Mouse (Mus musculus) MEL (cell line): ENCODE measurements around the gene Optn. TPM values are rescaled to one million over a fixed set of nuclear protein-coding genes. Genes with fewer than 3 reads are reported as not detected.

Experiments
- DNase-seq: peaks from one replicate; pipeline ENCODE4 v3.0.0; 2011; ENCODE audit warnings: low read depth, low spot score
- H3K27ac ChIP-seq: 2 replicates; pipeline ENCODE4 v1.5.1; 2012; ENCODE audit warnings: low read depth, mild to moderate bottlenecking, control low read depth, low read length, moderate library complexity; ENCODE audit not compliant: control insufficient read depth
- H3K27me3 ChIP-seq, 2 experiments: fragments of 150-350 bp in 1 of 2; sonication (generic) in 1 of 2; 2 replicates each; pipeline ENCODE4 v1.6.1; 2012; ENCODE audit warnings: low read length in 2 of 2, mild to moderate bottlenecking in 2 of 2, improper control_type of control experiment in 1 of 2, moderate library complexity in 1 of 2; ENCODE audit not compliant: insufficient read depth in 2 of 2, control insufficient read depth in 1 of 2
- H3K36me3 ChIP-seq, 2 experiments: 2 replicates each; pipeline ENCODE4 v1.6.1; 2012 to 2014; ENCODE audit warnings: low read length in 2 of 2, improper control_type of control experiment in 1 of 2, inconsistent platforms in 1 of 2, mild to moderate bottlenecking in 1 of 2; ENCODE audit not compliant: insufficient read depth in 2 of 2, control insufficient read depth in 1 of 2
- H3K4me1 ChIP-seq, 2 experiments: fragments of 150-350 bp in 1 of 2; sonication (generic) in 1 of 2; 2 replicates each; pipeline ENCODE4 v1.6.1; 2012; ENCODE audit warnings: low read length in 2 of 2, improper control_type of control experiment in 1 of 2, mild to moderate bottlenecking in 1 of 2; ENCODE audit not compliant: insufficient read depth in 2 of 2, control insufficient read depth in 1 of 2
- H3K4me3 ChIP-seq, 2 experiments: fragments of 150-350 bp in 1 of 2; sonication (generic) in 1 of 2; 2 replicates each; pipeline ENCODE4 v1.5.1; 2012; ENCODE audit warnings: low read depth in 2 of 2, low read length in 2 of 2, mild to moderate bottlenecking in 2 of 2, moderate library complexity in 2 of 2, control low read depth in 1 of 2, improper control_type of control experiment in 1 of 2; ENCODE audit not compliant: control insufficient read depth in 1 of 2, insufficient read depth in 1 of 2
- H3K79me2 ChIP-seq: 2 replicates; pipeline ENCODE4 v1.6.1; 2012; ENCODE audit warnings: mild to moderate bottlenecking, low read length, moderate library complexity; ENCODE audit not compliant: control insufficient read depth, poor library complexity, insufficient read depth
- H3K9ac ChIP-seq: 2 replicates; pipeline ENCODE4 v1.6.1; 2012; ENCODE audit warnings: low read depth, mild to moderate bottlenecking, control low read depth, low read length, moderate library complexity; ENCODE audit not compliant: control insufficient read depth, poor library complexity, severe bottlenecking
- H3K9me3 ChIP-seq: fragments of 150-350 bp; sonication (generic); replicated peaks from 2 replicates; pipeline ENCODE4 v1.6.1; 2012; ENCODE audit warnings: mild to moderate bottlenecking, low read length, improper control_type of control experiment, moderate library complexity; ENCODE audit not compliant: insufficient read depth
- CHD1 ChIP-seq: IDR thresholded peaks from 2 replicates; pipeline ENCODE4 v1.6.1; 2012; ENCODE audit warnings: low read depth, mild to moderate bottlenecking, inconsistent platforms, low read length, improper control_type of control experiment
- CTCF ChIP-seq, 3 experiments: IDR thresholded peaks in 2 of 3; conservative IDR thresholded peaks in 1 of 3; 2 replicates each; pipeline ENCODE4 v1.5.1; 2011 to 2012; ENCODE audit warnings: low read length in 3 of 3, low read depth in 2 of 3, mild to moderate bottlenecking in 2 of 3, improper control_type of control experiment in 1 of 3, inconsistent platforms in 1 of 3, mixed read lengths in 1 of 3, moderate library complexity in 1 of 3; ENCODE audit not compliant: control insufficient read depth in 1 of 3, insufficient read depth in 1 of 3, poor library complexity in 1 of 3, severe bottlenecking in 1 of 3
- E2F4 ChIP-seq: IDR thresholded peaks from 2 replicates; pipeline ENCODE4 v1.6.1; 2011; ENCODE audit warnings: low read depth, low read length, improper control_type of control experiment, borderline replicate concordance
- ELF1 ChIP-seq: IDR thresholded peaks from 2 replicates; pipeline ENCODE4 v1.6.1; 2014; ENCODE audit warnings: low read depth, mild to moderate bottlenecking, inconsistent platforms, low read length, improper control_type of control experiment, moderate library complexity
- EP300 ChIP-seq, 2 experiments: IDR thresholded peaks; 2 replicates each; pipeline ENCODE4 v1.6.1; 2011; ENCODE audit warnings: improper control_type of control experiment in 2 of 2, low read length in 2 of 2, low read depth in 1 of 2, mild to moderate bottlenecking in 1 of 2
- ETS1 ChIP-seq: IDR thresholded peaks from 2 replicates; pipeline ENCODE4 v1.6.1; 2012; ENCODE audit warnings: low read depth, mild to moderate bottlenecking, inconsistent platforms, low read length, improper control_type of control experiment, moderate library complexity
- GATA1 ChIP-seq: IDR thresholded peaks from 2 replicates; pipeline ENCODE4 v1.6.1; 2011; ENCODE audit warnings: low read depth, low read length, improper control_type of control experiment
- HCFC1 ChIP-seq: IDR thresholded peaks from 2 replicates; pipeline ENCODE4 v1.6.1; 2012; ENCODE audit warnings: low read depth, mild to moderate bottlenecking, inconsistent platforms, low read length, improper control_type of control experiment, moderate library complexity
- MAX ChIP-seq: IDR thresholded peaks from 2 replicates; pipeline ENCODE4 v1.6.1; 2011; ENCODE audit warnings: low read length, improper control_type of control experiment
- MAZ ChIP-seq: IDR thresholded peaks from 2 replicates; pipeline ENCODE4 v1.6.1; 2012; ENCODE audit warnings: low read depth, mild to moderate bottlenecking, inconsistent platforms, low read length, improper control_type of control experiment
- MEF2A ChIP-seq: IDR thresholded peaks from 2 replicates; pipeline ENCODE4 v1.6.1; 2014; ENCODE audit warnings: low read depth, mild to moderate bottlenecking, inconsistent platforms, low read length, improper control_type of control experiment; ENCODE audit not compliant: poor library complexity, insufficient replicate concordance, severe bottlenecking; ENCODE audit errors: extremely low read depth
- MXI1 ChIP-seq: IDR thresholded peaks from 2 replicates; pipeline ENCODE4 v1.6.1; 2011; ENCODE audit warnings: mild to moderate bottlenecking, low read depth, low read length, improper control_type of control experiment
- MYB ChIP-seq: IDR thresholded peaks from 2 replicates; pipeline ENCODE4 v1.6.1; 2011; ENCODE audit warnings: mild to moderate bottlenecking, low read depth, low read length, improper control_type of control experiment
- NELFE ChIP-seq: IDR thresholded peaks from 2 replicates; pipeline ENCODE4 v1.6.1; 2011; ENCODE audit warnings: low read depth, low read length, improper control_type of control experiment
- NRF1 ChIP-seq: IDR thresholded peaks from 2 replicates; pipeline ENCODE4 v1.6.1; 2014; ENCODE audit warnings: low read depth, mild to moderate bottlenecking, inconsistent platforms, low read length, improper control_type of control experiment, moderate library complexity; ENCODE audit not compliant: poor library complexity, insufficient read depth, severe bottlenecking
- POLR2A ChIP-seq, 2 experiments: IDR thresholded peaks; 2 replicates each; pipeline ENCODE4 v1.6.1; 2011 to 2012; ENCODE audit warnings: low read length in 2 of 2, mild to moderate bottlenecking in 2 of 2, control low read depth in 1 of 2, improper control_type of control experiment in 1 of 2, low read depth in 1 of 2, moderate library complexity in 1 of 2; ENCODE audit not compliant: control insufficient read depth in 1 of 2, insufficient read depth in 1 of 2, poor library complexity in 1 of 2
- POLR2AphosphoS5 ChIP-seq: IDR thresholded peaks from 2 replicates; pipeline ENCODE4 v1.6.1; 2012; ENCODE audit warnings: low read depth, borderline replicate concordance, mild to moderate bottlenecking, inconsistent platforms, low read length, moderate library complexity, mixed read lengths
- TAL1 ChIP-seq: IDR thresholded peaks from 2 replicates; pipeline ENCODE4 v1.6.1; 2012; ENCODE audit warnings: mild to moderate bottlenecking, inconsistent platforms, low read length, moderate library complexity, mixed read lengths
- TBP ChIP-seq: IDR thresholded peaks from 2 replicates; pipeline ENCODE4 v1.8.0; 2011; ENCODE audit warnings: low read depth, low read length, improper control_type of control experiment
- TCF12 ChIP-seq: IDR thresholded peaks from 2 replicates; pipeline ENCODE4 v1.6.1; 2014; ENCODE audit warnings: low read depth, mild to moderate bottlenecking, inconsistent platforms, low read length, improper control_type of control experiment, moderate library complexity
- USF1 ChIP-seq: IDR thresholded peaks from 2 replicates; pipeline ENCODE4 v1.6.1; 2014; ENCODE audit warnings: low read depth, mild to moderate bottlenecking, inconsistent platforms, low read length, improper control_type of control experiment, moderate library complexity
- USF2 ChIP-seq, 2 experiments: IDR thresholded peaks; 2 replicates each; pipeline ENCODE4 v1.6.1; 2011 to 2012; ENCODE audit warnings: improper control_type of control experiment in 2 of 2, low read length in 2 of 2, borderline replicate concordance in 1 of 2, inconsistent platforms in 1 of 2, low read depth in 1 of 2, mild to moderate bottlenecking in 1 of 2; ENCODE audit not compliant: insufficient read depth in 1 of 2
- ZC3H11A ChIP-seq: IDR thresholded peaks from 2 replicates; pipeline ENCODE4 v1.6.1; 2012; ENCODE audit warnings: low read depth, mild to moderate bottlenecking, inconsistent platforms, low read length, improper control_type of control experiment
- ZKSCAN1 ChIP-seq: IDR thresholded peaks from 2 replicates; pipeline ENCODE4 v1.6.1; 2012; ENCODE audit warnings: low read depth, mild to moderate bottlenecking, inconsistent platforms, low read length, improper control_type of control experiment, moderate library complexity
- ZNF384 ChIP-seq: IDR thresholded peaks from 2 replicates; pipeline ENCODE4 v1.6.1; 2012; ENCODE audit warnings: low read depth, mild to moderate bottlenecking, inconsistent platforms, low read length, improper control_type of control experiment
- polyA plus RNA-seq, 2 experiments: library from polyadenylated mRNA; stranded (reverse) in 1 of 2; unstranded in 1 of 2; fragments of >175 nt in 1 of 2; fragments of >200 nt in 1 of 2; gene quantifications; 2 replicates each; pipeline versions ENCODE4 v1.2.1 to v1.2.4; 2012; ENCODE audit warnings: low replicate concordance in 2 of 2, low read depth in 1 of 2; ENCODE audit not compliant: insufficient read length in 2 of 2, insufficient read depth in 1 of 2, missing spikeins in 1 of 2
- total RNA-seq: library from RNA; depleted of rRNA; stranded (reverse); fragments of 300-350 nt; gene quantifications from 2 replicates; pipeline ENCODE4 v1.2.3, GENCODE M21; 2012

The Optn gene
- total and polyA plus RNA-seq, 3 experiments, result 10.9 to 17.0 TPM; not detected in 1

GRCm38 (mm10) chr2:5042616-5043475 is 21.0 kb downstream of the Optn start (continued):
- TF ChIP-seq NELFE, result 0 out of 2 replicates have a peak, but pooled peaks have one; percentile 39
- no peak for TF ChIP-seq E2F4
- no peak for TF ChIP-seq NRF1
- TF ChIP-seq TAL1, result peak; percentile 78
- no peak for TF ChIP-seq HCFC1
- no peak for TF ChIP-seq USF1
- TF ChIP-seq ZKSCAN1, result 0 out of 2 replicates have a peak, but pooled peaks have one; percentile 14
- TF ChIP-seq TCF12, result peak; percentile 95
- no peak for TF ChIP-seq CHD1
- TF ChIP-seq MXI1, result peak; percentile 68; the same call in 1 of the 2 replicates
- no peak for TF ChIP-seq CTCF (IDR thresholded peaks at IDR 0.05 in 2 of 3, conservative IDR thresholded peaks at IDR 0.05 in 1 of 3; ENCODE audit: control insufficient read depth in 1 of 3, insufficient read depth in 1 of 3, low read depth in 2 of 3, low read length in 3 of 3, poor library complexity in 1 of 3, severe bottlenecking in 1 of 3)
- peak in 1 of 2 experiments; percentile 38; a peak in 1 of 4 replicates for TF ChIP-seq POLR2A (IDR thresholded peaks at IDR 0.05; ENCODE audit: control insufficient read depth in 1 of 2, insufficient read depth in 1 of 2, low read depth in 1 of 2, low read length in 2 of 2, poor library complexity in 1 of 2)

GRCm38 (mm10) chr2:5041854-5042253 is 22.0 kb downstream of the Optn start:
- H3K79me2 ChIP-seq, result no peaks in the 10 kb centered on the region
- H3K27me3 ChIP-seq, result no peaks in the 10 kb centered on the region
- H3K9me3 ChIP-seq, result no peaks in the 10 kb centered on the region
- H3K27ac ChIP-seq, result peak overlapping the region; percentile 98
- H3K9ac ChIP-seq, result peak overlapping the region; percentile 49
- DNase-seq, result peak; percentile 73
- peaks cover 1 to 46% of the 10 kb centered on the region in 2 experiments for H3K36me3 ChIP-seq
- peak overlapping the region in 1 of 2 experiments; percentile 36; a peak in 2 of 4 replicates for H3K4me3 ChIP-seq
- TF ChIP-seq NRF1, result no peak
- peak; percentile 64 for TF ChIP-seq ETS1
- TF ChIP-seq GATA1, result peak; percentile 21; the same call in 1 of the 2 replicates
- TF ChIP-seq MAZ, result no peak
- TF ChIP-seq HCFC1, result no peak
- TF ChIP-seq USF2 (IDR thresholded peaks at IDR 0.05; ENCODE audit: borderline replicate concordance in 1 of 2, insufficient read depth in 1 of 2, low read depth in 1 of 2, low read length in 2 of 2), result no peak
- no peak for TF ChIP-seq MEF2A
- TF ChIP-seq ELF1, result no peak
- TF ChIP-seq TCF12, result peak; percentile 61
- TF ChIP-seq MAX, result no peak
- TF ChIP-seq USF1, result no peak
- TF ChIP-seq TBP, result peak; percentile 42; the same call in 1 of the 2 replicates
- TF ChIP-seq ZKSCAN1, result no peak
- no peak for TF ChIP-seq ZNF384
- TF ChIP-seq MXI1, result no peak
- peak; percentile 57 to 69; a peak in 3 of 4 replicates for TF ChIP-seq EP300 (IDR thresholded peaks at IDR 0.05; ENCODE audit: low read depth in 1 of 2, low read length in 2 of 2)
- no peak for TF ChIP-seq POLR2AphosphoS5
- no peak for TF ChIP-seq ZC3H11A
- TF ChIP-seq MYB, result no peak
- peaks cover 35 to 44% of the 10 kb centered on the region in 2 experiments for H3K4me1 ChIP-seq
